Mouse (Mus musculus): ENCODE measurements around the gene Gng12.
"Not testable (repeated sequence)": the region's sequence is repeated elsewhere in the genome, so short reads cannot be mapped to it uniquely, and the experiment has no call there.

DNA sequence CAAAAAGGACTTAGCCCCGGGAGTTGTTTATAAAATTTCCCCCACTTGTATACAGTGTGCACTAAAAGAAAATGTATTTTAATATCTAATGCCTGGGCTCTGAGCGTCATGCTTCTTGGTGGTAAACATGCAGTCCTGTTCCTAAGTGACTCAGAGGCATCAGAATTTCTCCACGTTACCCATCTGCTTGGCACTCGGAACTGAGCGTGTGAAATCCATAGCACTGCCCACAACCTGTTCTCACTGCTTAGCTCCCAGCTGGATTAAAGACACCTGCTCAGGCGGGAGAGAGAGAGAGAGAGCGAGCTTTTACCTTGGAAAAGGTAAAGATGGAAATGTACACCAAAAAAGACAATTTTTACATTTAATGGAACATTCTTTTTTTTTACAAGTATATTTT is 122.8 kb downstream of the Gng12 start:
- not testable (repeated sequence) for TF ChIP-seq POLR2A (IDR thresholded peaks at IDR 0.05; ENCODE audit: borderline replicate concordance, control insufficient read depth, low read depth, low read length); CTCF (IDR thresholded peaks at IDR 0.05; ENCODE audit: control insufficient read depth, insufficient read depth, low read length)

All from bone marrow, adult 2 months (tissue).